Mouse (Mus musculus): ENCODE data around the gene Samd1. TPM values are rescaled to one million over a fixed set of nuclear protein-coding genes. Genes with fewer than 3 reads are reported as not detected.

Samd1 gene
- polyA plus RNA-seq (2012; rRNA removed): 30.8 and 33.2 TPM in 2 replicates

DNA sequence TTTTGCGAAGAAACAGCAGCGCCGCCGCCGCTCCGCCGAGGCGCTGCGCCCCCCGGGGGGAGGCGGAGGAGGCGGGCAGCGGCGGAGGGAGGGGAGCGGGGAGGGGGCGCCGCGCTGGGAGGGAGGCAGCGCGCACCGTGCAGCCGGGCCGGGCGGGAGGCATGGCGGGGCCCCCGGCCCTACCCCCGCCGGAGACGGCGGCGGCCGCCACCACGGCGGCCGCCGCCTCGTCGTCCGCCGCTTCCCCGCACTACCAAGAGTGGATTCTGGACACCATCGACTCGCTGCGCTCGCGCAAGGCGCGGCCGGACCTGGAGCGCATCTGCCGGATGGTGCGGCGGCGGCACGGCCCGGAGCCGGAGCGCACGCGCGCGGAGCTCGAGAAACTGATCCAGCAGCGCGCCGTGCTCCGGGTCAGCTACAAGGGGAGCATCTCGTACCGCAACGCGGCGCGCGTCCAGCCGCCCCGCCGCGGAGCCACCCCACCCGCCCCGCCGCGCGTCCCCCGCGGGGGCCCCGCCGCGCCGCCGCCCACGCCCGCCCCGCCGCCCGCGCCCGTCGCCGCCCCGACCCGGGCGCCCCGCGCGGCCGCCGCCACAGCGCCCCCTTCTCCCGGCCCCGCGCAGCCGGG lies at the start of gene Samd1:
Gene Samd1 (plus strand): TSS at position 162 of the 631 bp plus-strand sequence.

GRCm38 (mm10) chr8:83955106-83955957 lies 42.1 kb upstream of the Samd1 start, which contains the start of the genes Gm10644 and Asf1b:
Gm10644 (minus strand) TSS chr8:83955205.
Asf1b (plus strand) TSS chr8:83955507.

DNA sequence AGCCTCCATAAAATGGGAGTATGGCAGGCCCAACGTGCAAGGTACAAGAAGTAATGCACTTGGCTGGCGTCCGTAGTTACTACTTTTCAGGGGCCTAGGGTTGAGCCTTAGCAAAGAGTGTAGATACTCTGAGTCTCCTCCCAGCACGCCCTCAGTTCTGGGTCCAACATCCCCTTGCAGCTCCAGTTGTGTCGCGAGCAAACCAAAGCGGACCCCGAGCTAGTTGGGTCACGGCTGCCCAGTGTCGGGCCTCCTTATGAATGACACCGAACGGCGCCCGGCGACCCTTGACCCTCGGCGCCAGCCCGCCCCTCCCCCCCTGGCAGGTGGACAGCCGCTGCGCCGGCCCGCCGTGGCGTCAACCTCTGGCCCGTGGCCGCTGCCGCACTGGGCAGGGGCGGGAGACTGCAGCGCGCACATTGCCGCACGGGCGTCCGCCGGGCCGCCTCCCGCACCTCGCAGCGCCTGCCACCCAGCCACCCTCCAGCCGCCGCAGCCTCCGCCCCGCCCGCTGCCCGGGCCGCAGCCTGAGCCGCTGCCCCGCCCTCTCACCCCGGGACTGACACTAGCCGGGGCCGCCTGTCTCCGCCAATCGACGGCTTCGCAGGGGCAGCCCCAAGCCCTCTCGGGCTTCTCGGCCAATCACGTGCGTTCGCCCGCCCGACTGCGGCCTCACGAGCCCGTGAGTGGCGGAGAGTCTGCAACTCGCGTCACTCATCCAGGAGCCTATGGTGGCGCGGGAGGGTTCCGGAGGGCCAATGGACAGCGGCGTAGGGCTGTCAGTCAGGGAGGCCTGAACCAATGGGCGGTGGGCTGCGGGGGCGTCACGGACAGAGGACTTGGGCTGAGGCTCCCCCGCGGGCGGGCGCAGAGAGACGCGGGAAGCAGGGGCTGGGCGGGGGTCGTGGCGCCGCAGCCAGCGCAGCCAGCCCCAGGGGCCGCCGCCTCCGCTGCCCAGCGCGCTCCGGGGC lies 25.0 kb upstream of the Samd1 start, which contains the start of gene Prkaca:
Gene Prkaca (plus strand): TSS at position 844 of the 971 bp plus-strand sequence.

DNA sequence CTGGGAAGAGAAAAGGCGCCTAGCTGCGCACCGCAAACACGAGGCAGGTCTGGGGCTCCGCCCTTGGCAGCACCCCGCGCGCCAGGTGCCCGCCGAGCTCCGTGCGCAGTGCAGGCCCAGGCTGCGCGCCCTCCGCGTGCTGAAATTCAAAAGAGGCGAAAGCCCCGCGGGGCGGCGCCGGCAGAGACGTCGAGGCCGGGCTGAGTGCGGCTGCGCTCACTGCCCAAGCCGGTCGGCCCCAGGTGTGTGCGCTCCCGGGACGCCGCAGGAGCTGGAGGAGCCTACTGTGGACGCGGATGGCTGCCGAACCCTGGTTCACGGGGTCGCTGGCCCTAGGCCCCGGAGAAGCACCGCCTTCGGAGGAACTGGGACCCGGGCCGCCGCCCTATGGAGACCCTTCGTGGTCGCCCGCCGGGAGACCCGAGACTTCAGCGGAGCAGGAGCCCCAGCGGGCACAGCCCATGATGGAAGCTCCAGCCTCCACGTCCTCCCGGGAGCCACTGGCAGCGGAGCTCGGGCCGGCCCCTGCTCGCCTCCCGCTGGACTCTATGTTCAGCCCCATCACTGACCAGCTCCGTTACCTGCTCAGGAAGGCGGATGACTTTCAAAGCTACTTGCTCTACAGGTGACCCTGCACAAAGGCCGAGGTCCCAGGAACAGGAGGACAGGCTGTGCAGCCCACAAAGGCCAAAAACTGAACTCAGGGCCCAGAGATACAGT lies 4.0 kb downstream of the Samd1 start, which contains the start of gene 1700067K01Rik:
Gene 1700067K01Rik (plus strand): TSS at position 222 of the 720 bp plus-strand sequence.

DNA sequence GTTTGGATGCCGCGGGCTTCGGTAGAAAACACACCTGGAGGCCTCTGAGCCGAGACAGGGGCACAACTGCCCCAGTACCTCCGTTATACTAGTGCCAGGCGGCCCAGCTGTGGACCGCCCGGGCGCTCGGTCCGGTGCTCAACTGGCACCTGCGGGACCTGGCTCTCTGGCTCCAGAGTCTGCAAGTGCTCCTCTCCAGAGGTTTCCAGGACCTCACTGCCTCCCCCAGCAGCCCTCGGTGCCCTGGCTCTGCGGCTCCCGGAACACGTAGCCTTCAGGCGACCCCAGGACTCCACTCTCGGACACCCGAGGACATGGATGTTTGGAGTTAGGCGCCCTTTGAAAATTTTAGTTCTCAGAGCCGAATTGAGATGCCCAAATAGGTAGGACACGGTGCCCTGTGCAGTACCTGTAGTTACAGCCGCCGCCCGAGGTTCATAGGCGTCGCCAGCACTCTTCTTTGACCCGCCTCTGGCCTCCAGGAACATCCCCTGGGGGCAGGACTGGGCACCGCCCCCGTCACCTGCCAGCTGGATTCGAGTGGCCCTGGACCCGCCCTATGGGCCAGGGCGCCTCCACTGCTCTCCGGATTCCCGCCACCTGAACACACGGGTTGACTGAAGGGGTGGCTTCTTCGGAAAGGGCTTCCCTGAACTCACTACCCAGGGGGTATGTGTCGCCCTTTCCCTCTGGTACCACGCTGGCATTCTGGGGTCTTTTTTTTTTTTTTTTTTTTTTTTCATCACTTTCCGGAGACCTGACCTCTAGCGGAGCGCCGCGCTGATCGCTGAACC lies 14.4 kb downstream of the Samd1 start, which contains the start of gene 2210011C24Rik:
Gene 2210011C24Rik (minus strand): TSS at position 467 of the 794 bp plus-strand sequence.

DNA sequence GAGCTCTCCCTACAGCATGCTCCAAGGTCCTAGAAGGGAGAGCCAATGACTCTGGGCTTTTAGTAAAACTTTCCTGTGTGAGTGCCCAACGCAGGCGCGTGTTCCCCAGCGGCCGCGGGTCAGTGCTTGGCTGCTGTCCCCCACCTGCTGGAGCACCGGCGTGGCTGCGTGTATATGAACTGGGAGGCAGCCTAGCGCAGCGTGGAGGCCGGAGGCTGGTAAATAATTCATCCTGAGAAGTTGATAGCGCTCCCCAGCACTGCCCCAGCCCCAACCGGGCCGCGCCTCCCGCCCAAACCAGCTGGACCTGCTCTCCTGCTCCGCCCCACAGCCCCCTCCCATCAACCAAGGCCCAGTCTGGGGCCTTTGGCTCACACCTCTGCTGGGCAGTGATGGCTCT lies 23.6 kb downstream of the Samd1 start, which contains the start of gene Palm3:
Gene Palm3 (plus strand): TSS at position 376 of the 400 bp plus-strand sequence.

DNA sequence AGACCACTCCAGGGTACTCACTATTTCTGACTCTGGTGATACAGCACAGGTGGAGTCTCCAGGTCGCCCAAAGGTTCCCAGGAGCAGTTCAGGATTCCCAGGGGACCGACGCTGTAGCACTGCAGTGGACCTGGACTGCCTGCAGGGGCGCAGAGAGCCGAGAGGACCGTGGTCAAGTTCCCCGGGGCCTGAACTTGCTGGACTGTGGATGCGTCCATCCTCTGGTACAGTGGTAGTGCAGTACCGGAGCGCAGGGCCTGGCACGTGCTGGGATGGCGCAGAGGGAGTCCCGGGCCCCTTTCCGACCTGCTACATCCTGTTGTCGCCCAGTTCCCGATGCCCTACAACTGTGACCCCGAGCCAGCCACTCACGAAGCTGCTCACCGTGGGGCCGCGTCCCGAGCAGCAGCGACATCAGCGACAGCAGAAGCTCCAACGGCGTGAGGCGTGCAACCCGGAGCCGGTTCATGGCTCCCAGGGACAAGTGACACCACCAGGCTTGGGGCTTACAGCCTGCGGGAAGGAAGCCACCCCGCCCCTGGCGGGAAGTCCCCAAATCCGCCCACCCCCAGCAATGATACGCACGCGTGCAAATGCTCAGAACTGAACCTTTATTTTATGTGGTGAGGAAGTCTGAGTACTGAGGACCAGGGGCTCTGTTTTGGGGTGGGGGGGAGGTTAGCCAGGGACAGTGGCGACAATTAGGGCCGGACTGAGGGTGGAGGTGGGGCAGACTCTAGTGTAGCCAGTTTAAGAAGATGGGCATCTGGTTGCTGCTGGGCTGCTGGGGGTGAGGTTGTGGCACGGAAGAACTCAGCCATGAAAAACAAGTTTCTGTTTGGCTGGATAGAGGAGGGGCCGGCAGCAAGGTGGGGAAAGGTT lies 44.8 kb downstream of the Samd1 start, which contains the start of gene Il27ra:
Gene Il27ra (minus strand): TSS at position 524 of the 882 bp plus-strand sequence.

DNA sequence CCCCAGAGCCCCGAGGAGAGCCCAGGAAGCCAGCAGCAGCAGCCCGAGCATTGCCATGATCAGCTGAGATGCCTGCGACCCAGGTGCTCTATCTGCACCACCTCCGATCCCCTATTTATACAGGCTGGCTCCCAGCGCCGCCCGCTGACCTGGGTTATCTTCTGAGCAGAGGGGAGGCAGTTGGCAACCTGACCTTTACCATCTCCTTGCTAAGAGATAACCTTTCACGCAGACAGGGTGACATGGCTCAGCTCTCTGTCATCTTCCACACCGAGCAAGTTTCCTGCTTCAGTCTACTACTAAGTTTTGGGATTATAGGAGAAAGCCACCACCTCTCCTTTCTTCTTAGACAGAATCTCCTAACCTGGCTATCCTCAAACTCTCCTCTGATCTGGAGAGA lies 47.4 kb downstream of the Samd1 start, which contains the start of gene Rln3:
Gene Rln3 (minus strand): TSS at position 101 of the 400 bp plus-strand sequence.

Other genes starting within 250 kb of the Samd1 start
- gene Adgrl1, start 97.6 kb upstream of the Samd1 start, polyA plus RNA-seq (2012; rRNA removed): 3.9 and 4.2 TPM in 2 replicates
- 0.25 and 0.36 TPM in 2 replicates for gene Gm10644, start 42.5 kb upstream of the Samd1 start, polyA plus RNA-seq (2012; rRNA removed)
- 76.0 and 107 TPM in 2 replicates for gene Asf1b, start 42.2 kb upstream of the Samd1 start, polyA plus RNA-seq (2012; rRNA removed)
- 23.3 and 26.2 TPM in 2 replicates for gene Prkaca, start 24.7 kb upstream of the Samd1 start, polyA plus RNA-seq (2012; rRNA removed)
- gene 1700067K01Rik, start 3.8 kb downstream of the Samd1 start, polyA plus RNA-seq (2012; rRNA removed): 0.42 and 0.55 TPM in 2 replicates
- not detected in 2 replicates for gene 2210011C24Rik, start 14.5 kb downstream of the Samd1 start, polyA plus RNA-seq (2012; rRNA removed)
- gene Palm3, start 23.8 kb downstream of the Samd1 start, polyA plus RNA-seq (2012; rRNA removed): 0.09 and 0.25 TPM in 2 replicates
- 0.62 and 0.74 TPM in 2 replicates for gene Il27ra, start 44.9 kb downstream of the Samd1 start, polyA plus RNA-seq (2012; rRNA removed)
- gene Rln3, start 47.3 kb downstream of the Samd1 start, polyA plus RNA-seq (2012; rRNA removed): 0.10 TPM in 1 of 2 replicates, not detected in the other
- gene Gm10643, start 67.5 kb downstream of the Samd1 start, polyA plus RNA-seq (2012; rRNA removed): 0.31 and 0.36 TPM in 2 replicates
- 3.6 and 4.5 TPM in 2 replicates for gene Rfx1, start 69.2 kb downstream of the Samd1 start, polyA plus RNA-seq (2012; rRNA removed)
- gene Dcaf15, start 107.1 kb downstream of the Samd1 start, polyA plus RNA-seq (2012; rRNA removed): 15.6 TPM in 2 replicates
- 0.02 and 0.03 TPM in 2 replicates for gene Podnl1, start 128.3 kb downstream of the Samd1 start, polyA plus RNA-seq (2012; rRNA removed)
- 3.1 and 3.2 TPM in 2 replicates for gene Cc2d1a, start 150.3 kb downstream of the Samd1 start, polyA plus RNA-seq (2012; rRNA removed)
- gene 4930432K21Rik, start 150.4 kb downstream of the Samd1 start, polyA plus RNA-seq (2012; rRNA removed): 0.08 and 0.15 TPM in 2 replicates
- gene Nanos3, start 187.5 kb downstream of the Samd1 start, polyA plus RNA-seq (2012; rRNA removed): 0.14 and 0.15 TPM in 2 replicates
- 1.6 and 1.7 TPM in 2 replicates for gene Zswim4, start 239.4 kb downstream of the Samd1 start, polyA plus RNA-seq (2012; rRNA removed)